Mouse (Mus musculus): ENCODE data around the gene Zswim1. TPM values are rescaled to one million over a fixed set of nuclear protein-coding genes. Genes with fewer than 3 reads are reported as not detected.

Zswim1 gene
- total and polyA plus RNA-seq, 3 experiments = 8.2 to 17.4 TPM; not detected in 1

- H3K4me1 ChIP-seq (ENCODE audit: control insufficient read depth in 1 of 2, insufficient read depth in 2 of 2, low read length in 2 of 2) = peaks cover 3 to 9% of the 10 kb centered on the region in 2 experiments; a peak in 3 of 4 replicates
- H3K9me3 ChIP-seq (replicated peaks; ENCODE audit: insufficient read depth, low read length) = no peaks in the 10 kb centered on the region
- H3K27me3 ChIP-seq (ENCODE audit: control insufficient read depth in 1 of 2, insufficient read depth in 2 of 2, low read length in 2 of 2) = no peaks in the 10 kb centered on the region
- H3K9ac ChIP-seq (ENCODE audit: control insufficient read depth, low read depth, low read length, poor library complexity, severe bottlenecking) = no peak overlapping the region
- peak; percentile 82 for DNase-seq (ENCODE audit: low read depth, low spot score)
- H3K27ac ChIP-seq (ENCODE audit: control insufficient read depth, low read depth, low read length) = no peak overlapping the region
- TF ChIP-seq USF2 (IDR thresholded peaks at IDR 0.05; ENCODE audit: borderline replicate concordance in 1 of 2, insufficient read depth in 1 of 2, low read depth in 1 of 2, low read length in 2 of 2) = no peak
- TF ChIP-seq CTCF (IDR thresholded peaks at IDR 0.05 in 2 of 3, conservative IDR thresholded peaks at IDR 0.05 in 1 of 3; ENCODE audit: control insufficient read depth in 1 of 3, insufficient read depth in 1 of 3, low read depth in 2 of 3, low read length in 3 of 3, poor library complexity in 1 of 3, severe bottlenecking in 1 of 3) = peak; percentile 45 to 71 (median 55)
- TF ChIP-seq E2F4 (IDR thresholded peaks at IDR 0.05; ENCODE audit: borderline replicate concordance, low read depth, low read length) = no peak
- TF ChIP-seq ZKSCAN1 (IDR thresholded peaks at IDR 0.05; ENCODE audit: low read depth, low read length) = no peak
- TF ChIP-seq SIN3A (IDR thresholded peaks at IDR 0.05; ENCODE audit: low read length) = peak; percentile 68
- TF ChIP-seq RCOR1 (IDR thresholded peaks at IDR 0.05; ENCODE audit: low read depth, low read length) = no peak
- 0 out of 2 replicates have a peak, but pooled peaks have one; percentile 6 for TF ChIP-seq ETS1 (IDR thresholded peaks at IDR 0.05; ENCODE audit: low read depth, low read length)
- TF ChIP-seq SMC3 (IDR thresholded peaks at IDR 0.05; ENCODE audit: low read depth, low read length) = peak; percentile 59
- TF ChIP-seq MXI1 (IDR thresholded peaks at IDR 0.05; ENCODE audit: low read depth, low read length) = 0 out of 2 replicates have a peak, but pooled peaks have one; percentile 31
- TF ChIP-seq GATA1 (IDR thresholded peaks at IDR 0.05; ENCODE audit: low read depth, low read length) = no peak
- TF ChIP-seq MYC (IDR thresholded peaks at IDR 0.05; ENCODE audit: low read depth, low read length) = peak; percentile 51; the same call in 1 of the 2 replicates
- TF ChIP-seq ZC3H11A (IDR thresholded peaks at IDR 0.05; ENCODE audit: low read depth, low read length) = peak; percentile 47; the same call in 1 of the 2 replicates
- peak; percentile 53 for TF ChIP-seq RAD21 (IDR thresholded peaks at IDR 0.05; ENCODE audit: low read depth, low read length)
- peak; percentile 44; the same call in 1 of the 2 replicates for TF ChIP-seq JUND (IDR thresholded peaks at IDR 0.05; ENCODE audit: low read depth, low read length)
- TF ChIP-seq CHD1 (IDR thresholded peaks at IDR 0.05; ENCODE audit: low read depth, low read length) = no peak
- peak; percentile 21; the same call in 1 of the 2 replicates for TF ChIP-seq BHLHE40 (IDR thresholded peaks at IDR 0.05; ENCODE audit: borderline replicate concordance, low read depth, low read length)
- TF ChIP-seq HCFC1 (IDR thresholded peaks at IDR 0.05; ENCODE audit: low read depth, low read length) = peak; percentile 45; the same call in 1 of the 2 replicates
- TF ChIP-seq TBP (IDR thresholded peaks at IDR 0.05; ENCODE audit: low read depth, low read length) = no peak
- no peak for TF ChIP-seq UBTF (IDR thresholded peaks at IDR 0.05; ENCODE audit: borderline replicate concordance, insufficient read depth, low read depth, low read length)
- no peaks in the 10 kb centered on the region; the same call in 1 of the 2 replicates for H3K79me2 ChIP-seq (ENCODE audit: control insufficient read depth, insufficient read depth, low read length, poor library complexity)
- peaks cover 0 to 5% of the 10 kb centered on the region in 2 experiments; a peak in 1 of 4 replicates for H3K36me3 ChIP-seq (ENCODE audit: control insufficient read depth in 1 of 2, insufficient read depth in 2 of 2, low read length in 2 of 2)
- H3K4me3 ChIP-seq (ENCODE audit: control insufficient read depth in 1 of 2, insufficient read depth in 1 of 2, low read depth in 2 of 2, low read length in 2 of 2) = no peak overlapping the region
Observed at GRCm38 (mm10) chr2:164783926-164784581, 38.4 kb upstream of the Zswim1 start.
